Mouse (Mus musculus) brain, adult 10 weeks (tissue): ENCODE measurements around the gene Wdr5b. TPM values are rescaled to one million over a fixed set of nuclear protein-coding genes. Genes with fewer than 3 reads are reported as not detected.

Experiments
- polyA plus RNA-seq: library from polyadenylated mRNA; stranded (reverse); fragments of 350-450 nt; fragmentation: Illumina TruSeq; extraction: RNeasy Lipid Tissue Mini Kit (QIAGEN cat#74804); gene quantifications from one replicate; pipeline ENCODE4 v1.2.3, GENCODE M21; 2015; ENCODE audit warnings: low read depth, low replicate concordance

The Wdr5b gene
- 5.8 TPM for polyA plus RNA-seq

DNA sequence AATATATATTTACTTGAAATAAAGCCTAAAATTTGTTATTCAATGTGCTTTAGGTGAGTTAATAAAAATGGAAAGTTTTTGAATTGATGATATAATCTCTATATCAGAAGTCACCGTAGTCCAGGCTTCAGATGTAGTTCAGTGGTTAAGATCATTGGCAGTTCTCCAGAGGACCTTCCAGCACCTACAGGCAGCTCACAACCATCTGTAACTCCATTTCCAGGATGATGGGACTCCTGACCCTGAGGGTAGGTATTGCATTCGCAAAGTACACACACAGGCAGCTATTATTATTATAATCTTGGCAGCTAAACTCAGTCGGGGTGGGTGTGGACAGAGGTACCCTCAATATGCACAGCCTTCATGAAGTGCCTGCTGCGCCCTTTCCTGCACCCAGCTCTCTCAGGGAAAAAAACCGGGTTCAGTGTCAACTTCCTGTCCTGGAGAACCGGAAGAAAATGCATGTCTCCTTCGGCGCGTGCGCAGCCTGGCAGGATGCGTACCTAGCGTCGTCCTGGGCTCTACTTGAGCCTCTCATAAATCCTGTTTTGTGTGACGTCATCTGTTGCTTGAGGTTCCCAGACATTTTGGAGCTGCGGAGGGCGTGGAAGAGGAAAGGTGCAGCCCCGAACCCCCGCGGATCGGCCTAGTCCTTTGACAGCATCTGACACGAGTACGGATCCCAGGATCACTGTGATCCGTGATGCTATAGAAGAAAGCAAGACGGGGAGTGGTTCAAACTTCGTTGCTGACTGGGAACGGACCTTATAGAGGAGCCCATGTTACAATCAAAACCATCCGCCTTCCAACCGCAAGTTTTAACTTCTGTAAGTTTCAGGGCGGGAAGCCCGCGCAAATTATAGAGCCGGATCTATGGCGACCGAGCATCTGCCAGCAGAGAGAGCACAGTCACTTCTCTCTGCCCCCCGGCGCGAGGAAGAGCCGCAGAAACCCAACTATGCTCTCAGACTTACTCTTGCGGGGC is at the start of gene Wdr5b:
Gene Wdr5b, plus strand, starts transcription at position 551 of the 985 bp plus-strand sequence.

DNA sequence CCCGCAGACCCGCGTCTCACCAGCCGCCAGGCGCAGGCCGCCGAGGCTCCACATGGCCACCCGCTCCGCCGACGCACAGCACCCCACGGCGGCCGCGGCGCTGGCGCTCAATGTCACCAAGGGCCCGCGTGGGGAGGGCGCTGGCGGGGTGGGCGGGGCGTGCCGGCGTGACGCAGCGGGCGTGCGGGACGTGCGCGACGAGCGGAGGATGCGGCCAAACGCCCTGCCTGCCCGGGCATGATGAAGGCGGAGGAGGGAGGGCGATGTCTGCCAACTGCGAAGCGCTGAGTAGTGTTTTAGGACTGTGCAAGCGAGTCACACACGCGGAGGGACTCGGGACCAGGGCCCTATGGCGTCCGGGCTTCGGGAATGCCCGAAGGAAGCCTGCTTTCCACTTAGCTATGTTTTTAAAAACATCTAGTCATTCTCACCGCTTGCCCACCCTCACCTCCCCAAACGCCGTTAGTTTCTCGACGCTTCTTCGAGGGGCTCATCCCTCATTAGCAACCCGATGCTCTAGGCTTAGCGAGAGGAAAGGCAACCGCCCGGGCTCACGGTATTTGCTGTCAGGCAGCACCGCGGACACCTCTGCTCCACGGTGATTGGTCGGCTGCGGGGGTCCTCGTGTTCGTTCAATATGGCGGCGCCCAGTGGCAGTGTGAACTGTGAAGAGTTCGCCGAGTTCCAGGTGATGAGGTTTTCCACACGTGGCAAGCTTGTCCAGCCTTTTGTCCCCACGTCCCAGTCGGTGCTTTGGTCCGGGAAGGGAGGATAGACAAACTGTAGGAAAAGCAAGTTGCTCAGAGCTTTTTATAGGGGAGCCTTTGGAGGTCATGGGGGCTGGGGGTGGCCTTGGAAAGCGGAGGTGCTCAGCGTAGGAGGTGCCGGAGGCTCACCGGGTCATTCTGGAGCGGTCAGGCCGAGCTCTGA is 30.7 kb downstream of the Wdr5b start, which contains the start of the genes Fam162a and Ccdc58:
Gene Fam162a, minus strand, starts transcription at position 145 of the 930 bp plus-strand sequence.
Gene Ccdc58, plus strand, starts transcription at position 236 of the 930 bp plus-strand sequence.

Other genes starting within 250 kb of the Wdr5b start
- gene Parp14, start 169.6 kb upstream of the Wdr5b start, polyA plus RNA-seq, result 1.7 TPM
- 3.8 TPM for gene Parp9, start 102.7 kb upstream of the Wdr5b start, polyA plus RNA-seq
- gene Dtx3l, start 102.0 kb upstream of the Wdr5b start, polyA plus RNA-seq, result 2.2 TPM
- gene Kpna1, start 62.4 kb upstream of the Wdr5b start, polyA plus RNA-seq, result 89.8 TPM
- gene Fam162a, start 30.4 kb downstream of the Wdr5b start, polyA plus RNA-seq, result 125 TPM
- gene Ccdc58, start 30.5 kb downstream of the Wdr5b start, polyA plus RNA-seq, result 20.2 TPM
- gene Csta1, start 90.1 kb downstream of the Wdr5b start, polyA plus RNA-seq, result not detected
- gene Stfa2l1, start 115.6 kb downstream of the Wdr5b start, polyA plus RNA-seq, result not detected
- not detected for gene Gm5483, start 143.0 kb downstream of the Wdr5b start, polyA plus RNA-seq
- gene Gm5416, start 169.2 kb downstream of the Wdr5b start, polyA plus RNA-seq, result not detected
- gene 2010005H15Rik, start 180.3 kb downstream of the Wdr5b start, polyA plus RNA-seq, result not detected
- gene Stfa1, start 235.8 kb downstream of the Wdr5b start, polyA plus RNA-seq, result not detected